Mouse (Mus musculus) G1E-ER4 (cell line): ENCODE measurements around the gene Hibadh. TPM values are rescaled to one million over a fixed set of nuclear protein-coding genes. Genes with fewer than 3 reads are reported as not detected.

Source experiments
- GATA1 ChIP-seq: IDR thresholded peaks from one replicate; pipeline ENCODE4 v1.8.0; 2012; ENCODE audit warnings: low read length, inconsistent platforms
- polyA plus RNA-seq: library from polyadenylated mRNA; stranded (reverse); fragments of >175 nt; gene quantifications from 2 replicates; pipeline ENCODE4 v1.2.3, GENCODE M21; 2012

The Hibadh gene
- polyA plus RNA-seq, 1 experiment: 15.1 TPM

DNA sequence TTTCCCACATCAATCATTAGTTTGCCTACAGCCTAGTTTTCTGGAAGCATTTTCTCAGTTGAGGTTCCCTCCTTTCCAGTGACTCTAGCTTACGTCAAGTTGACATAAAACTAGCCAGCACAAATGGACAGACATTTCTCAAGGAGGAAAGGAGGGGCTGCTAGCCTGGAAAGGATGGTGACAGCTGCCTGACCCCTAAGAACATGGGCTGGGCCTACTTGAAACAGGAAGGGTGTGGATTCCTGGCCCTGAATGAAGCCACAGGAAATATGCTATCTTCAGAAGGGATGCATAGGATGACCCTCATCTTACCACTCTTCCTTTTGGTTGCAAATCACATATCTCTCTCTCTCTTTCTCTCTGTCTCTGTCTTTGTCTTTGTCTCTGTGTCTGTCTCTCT lies 138.7 kb downstream of the Hibadh start:
- TF ChIP-seq GATA1: no peak

Other genes starting within 250 kb of the Hibadh start
- 9.6 and 18.5 TPM in 2 replicates for gene Tax1bp1, start 73.3 kb upstream of the Hibadh start, polyA plus RNA-seq